Mouse (Mus musculus) adrenal gland, postnatal 0 days (tissue): ENCODE measurements around the gene Ankrd45. TPM values are rescaled to one million over a fixed set of nuclear protein-coding genes. Genes with fewer than 3 reads are reported as not detected.

Experiments used
- polyA plus RNA-seq: library from polyadenylated mRNA; unstranded; fragments of >200 nt; fragmentation: Nextera tagmentation; extraction: Ambion mirVana; gene quantifications from 2 replicates; pipeline ENCODE4 v1.2.1, GENCODE M21; 2015

Ankrd45 gene
- 2.5 and 3.6 TPM in 2 replicates for polyA plus RNA-seq

GRCm38 (mm10) chr1:161142531-161143159 lies at the start of gene Ankrd45:
Ankrd45 (plus strand) TSS chr1:161142691.

GRCm38 (mm10) chr1:161130726-161131664 lies 11.5 kb upstream of the Ankrd45 start, which contains the start of gene Klhl20:
Klhl20 (minus strand) TSS chr1:161131511.

GRCm38 (mm10) chr1:161159214-161159613 lies 16.7 kb downstream of the Ankrd45 start, which contains the start of gene Tex50:
Tex50 (minus strand) TSS chr1:161159314.

Other genes with a start within 250 kb of the Ankrd45 start
- 4.3 and 4.8 TPM in 2 replicates for gene Rc3h1, start 236.3 kb upstream of the Ankrd45 start, polyA plus RNA-seq
- gene Serpinc1, start 164.1 kb upstream of the Ankrd45 start, polyA plus RNA-seq: 51.1 and 80.0 TPM in 2 replicates
- 4.7 and 5.9 TPM in 2 replicates for gene Zbtb37, start 107.8 kb upstream of the Ankrd45 start, polyA plus RNA-seq
- 21.3 and 35.2 TPM in 2 replicates for gene Dars2, start 72.0 kb upstream of the Ankrd45 start, polyA plus RNA-seq
- 12.2 and 12.8 TPM in 2 replicates for gene Cenpl, start 72.0 kb upstream of the Ankrd45 start, polyA plus RNA-seq
- 8.7 and 10.3 TPM in 2 replicates for gene Klhl20, start 11.2 kb upstream of the Ankrd45 start, polyA plus RNA-seq
- gene Tex50, start 16.6 kb downstream of the Ankrd45 start, polyA plus RNA-seq: 0.24 and 0.33 TPM in 2 replicates
- gene Prdx6, start 108.5 kb downstream of the Ankrd45 start, polyA plus RNA-seq: 326 and 725 TPM in 2 replicates